Mouse (Mus musculus): ENCODE data around the gene 1700020L24Rik.

GRCm38 (mm10) chr11:83471766-83472165 is 34.3 kb downstream of the 1700020L24Rik start:
- TF ChIP-seq POLR2A (IDR thresholded peaks at IDR 0.05; ENCODE audit: low read depth, low read length) (no peak), CTCF (conservative IDR thresholded peaks at IDR 0.05; ENCODE audit: insufficient read depth, insufficient read length, low read depth, low read length) (no peak)
